Mouse (Mus musculus) neural tube, embryonic 10.5 days (tissue): ENCODE measurements around the gene Zscan21.

Source experiments
- DNase-seq: peaks from one replicate; pipeline ENCODE4 v3.0.0-alpha.2; 2017; ENCODE audit warnings: low spot score; ENCODE audit errors: extremely low spot score

The Zscan21 gene

GRCm38 (mm10) chr5:138117199-138118015 lies 704 bp downstream of the Zscan21 start:
- DNase-seq: no peak

- DNase-seq: no peak
Observed at GRCm38 (mm10) chr5:138118041-138118440, 1.3 kb downstream of the Zscan21 start.

GRCm38 (mm10) chr5:138132425-138133064 lies 15.8 kb downstream of the Zscan21 start:
- no peak for DNase-seq

- DNase-seq: no peak
Observed at GRCm38 (mm10) chr5:138137257-138137656, 20.6 kb downstream of the Zscan21 start.

- DNase-seq: no peak
Observed at GRCm38 (mm10) chr5:138137935-138138549, 21.3 kb downstream of the Zscan21 start.

GRCm38 (mm10) chr5:138138585-138138984 lies 21.9 kb downstream of the Zscan21 start:
- no peak for DNase-seq

- no peak for DNase-seq
Observed at GRCm38 (mm10) chr5:138154390-138154789, 37.7 kb downstream of the Zscan21 start.

- DNase-seq: peak; percentile 90
Observed at GRCm38 (mm10) chr5:138155443-138155976, 38.8 kb downstream of the Zscan21 start, which contains the start of gene Zfp113. Gene Zfp113 (minus strand): TSS chr5:138155744.

GRCm38 (mm10) chr5:138160224-138160762 lies 43.6 kb downstream of the Zscan21 start:
- no peak for DNase-seq

GRCm38 (mm10) chr5:138160842-138161665 lies 44.4 kb downstream of the Zscan21 start, which contains the start of gene Cops6:
Gene Cops6 (plus strand): TSS chr5:138161071.
- peak; percentile 97 for DNase-seq

- no peak for DNase-seq
Observed at GRCm38 (mm10) chr5:138163046-138163445, 46.3 kb downstream of the Zscan21 start.

GRCm38 (mm10) chr5:138163610-138164009 lies 46.9 kb downstream of the Zscan21 start:
- DNase-seq: no peak

GRCm38 (mm10) chr5:138165594-138165993 lies 48.9 kb downstream of the Zscan21 start:
- no peak for DNase-seq

GRCm38 (mm10) chr5:138170936-138171561 lies 54.3 kb downstream of the Zscan21 start:
- peak; percentile 97 for DNase-seq

GRCm38 (mm10) chr5:138171695-138172491 lies 55.2 kb downstream of the Zscan21 start, which contains the start of the genes Ap4m1 and Mcm7:
Gene Ap4m1 (plus strand): TSS chr5:138172002.
Gene Mcm7 (minus strand): TSS chr5:138172422.
- DNase-seq: peak; percentile 89

- no peak for DNase-seq
Observed at GRCm38 (mm10) chr5:138173217-138173616, 56.5 kb downstream of the Zscan21 start.
